Mouse (Mus musculus) kidney, adult 18-20 months (tissue): Measurements from ENCODE around the gene Tbx1.
A peak's percentile ranks its signal among the peaks of the same experiment; 100 is the strongest.

ENCODE experiments used
- DNase-seq: peaks from one replicate; pipeline ENCODE4 v3.0.0; 2021

The Tbx1 gene

DNA sequence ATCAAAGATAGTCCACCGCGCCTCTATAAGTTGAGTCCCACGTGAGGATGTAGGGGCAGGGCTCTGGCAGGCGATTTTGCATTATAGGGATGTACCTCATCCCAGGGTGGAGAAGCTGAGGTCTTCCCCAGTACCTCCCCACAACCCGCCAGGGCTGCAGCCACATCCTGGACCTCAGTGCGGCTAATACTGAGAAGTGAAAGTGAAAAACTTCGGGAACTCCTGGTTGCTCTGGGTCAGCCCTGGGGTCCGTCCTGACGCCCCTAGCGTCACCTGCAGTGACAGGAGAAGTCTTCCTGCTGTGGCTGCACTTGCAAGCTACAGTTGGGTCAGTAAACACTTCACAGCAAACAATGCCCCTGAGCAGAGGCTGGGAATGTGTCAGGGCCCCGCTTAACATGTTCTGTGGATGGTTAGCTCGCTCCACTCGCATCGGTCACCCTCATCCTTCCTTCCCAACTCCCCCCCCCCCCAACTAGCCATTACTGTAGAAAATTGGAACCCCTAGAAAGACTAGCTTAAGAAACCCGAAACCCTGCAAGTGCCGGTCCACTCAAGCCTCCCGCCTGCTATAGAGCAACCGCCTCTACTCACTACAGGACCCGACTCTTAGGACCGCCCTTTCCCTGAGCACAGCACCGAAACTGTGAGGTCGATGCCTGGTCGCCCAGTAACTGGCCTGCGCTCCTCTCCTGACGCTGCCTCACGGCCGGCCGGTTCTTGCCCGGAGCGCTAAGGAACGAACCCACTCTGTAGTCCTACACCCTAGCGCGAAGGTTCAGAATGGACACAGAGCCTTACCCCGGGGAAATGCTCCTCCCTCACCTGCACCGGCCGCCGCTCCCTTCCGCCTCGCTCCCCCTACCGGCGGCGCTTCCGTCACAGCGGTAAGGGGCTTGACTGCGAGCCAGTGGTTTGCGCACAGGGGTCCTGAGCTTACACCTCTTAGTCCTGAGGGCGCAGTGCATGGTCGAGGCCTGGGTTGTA, at the start of gene Tbx1:
TSS of gene Tbx1 (minus strand) at position 868 of the 987 bp plus-strand sequence.
- peak; percentile 43 for DNase-seq

DNA sequence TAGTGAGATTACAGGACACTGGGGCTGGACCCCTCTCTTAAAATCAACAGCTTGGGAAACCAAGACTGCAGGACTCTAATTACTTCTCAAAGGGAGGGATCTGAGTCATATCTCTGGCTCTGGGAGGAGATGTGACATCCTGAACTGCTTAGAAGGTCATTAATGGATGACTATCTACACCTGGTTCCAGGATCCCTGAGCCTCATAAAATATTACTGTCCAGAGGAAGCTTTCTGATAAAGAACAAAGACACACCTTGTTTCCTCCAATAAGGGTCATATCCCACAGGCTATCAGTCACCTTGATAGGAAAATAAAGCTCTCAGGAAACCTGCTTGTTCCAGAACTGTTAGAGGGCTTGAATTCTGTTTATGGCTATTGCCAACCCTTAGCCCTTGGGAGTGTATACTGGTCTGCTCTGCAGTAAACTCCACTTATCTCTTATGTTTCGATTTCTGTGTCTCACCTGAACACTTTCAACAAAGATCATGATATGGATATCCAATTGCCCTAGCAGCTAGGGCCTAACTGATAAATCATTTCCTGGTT, 49.0 kb upstream of the Tbx1 start:
- no peak for DNase-seq

DNA sequence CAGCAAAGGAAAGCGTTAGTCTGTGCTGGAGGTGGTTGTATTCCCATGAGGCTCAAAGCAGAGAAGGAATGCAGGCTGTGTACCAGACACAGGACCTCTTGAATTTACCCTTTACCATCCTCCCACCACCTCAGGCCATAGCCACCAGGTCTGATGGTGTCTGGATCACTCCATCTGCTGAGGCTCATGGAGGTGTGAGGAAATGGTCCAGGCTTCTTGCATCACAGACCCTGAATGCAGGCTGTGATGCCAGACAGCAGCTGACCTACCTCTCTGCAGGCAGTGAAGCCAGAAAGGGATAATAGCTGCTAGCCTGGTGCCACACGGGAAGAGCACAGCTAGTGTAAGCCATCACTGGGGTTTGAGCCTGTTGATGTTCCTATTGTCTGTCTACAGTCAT, 47.9 kb upstream of the Tbx1 start:
- no peak for DNase-seq

DNA sequence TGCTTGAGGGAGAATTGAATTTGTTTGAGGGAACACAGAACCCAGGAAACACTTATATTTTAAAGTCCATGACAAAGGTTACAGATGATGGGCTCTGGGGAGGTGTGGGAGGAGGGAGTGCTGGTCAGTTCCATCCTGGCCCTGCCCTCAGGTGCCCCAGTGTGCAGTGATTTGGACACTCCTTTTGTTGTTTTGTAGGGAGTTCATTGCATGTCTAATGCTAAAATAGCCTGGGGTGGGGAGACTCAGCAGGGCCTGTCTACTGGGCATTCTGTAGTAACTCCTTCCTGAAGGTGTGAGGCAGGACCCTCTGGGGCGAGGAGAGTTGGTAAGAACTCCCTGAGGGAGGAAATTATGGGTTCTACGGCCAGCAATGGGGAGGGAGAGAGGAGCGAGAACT, 46.3 kb upstream of the Tbx1 start:
- DNase-seq: no peak

DNA sequence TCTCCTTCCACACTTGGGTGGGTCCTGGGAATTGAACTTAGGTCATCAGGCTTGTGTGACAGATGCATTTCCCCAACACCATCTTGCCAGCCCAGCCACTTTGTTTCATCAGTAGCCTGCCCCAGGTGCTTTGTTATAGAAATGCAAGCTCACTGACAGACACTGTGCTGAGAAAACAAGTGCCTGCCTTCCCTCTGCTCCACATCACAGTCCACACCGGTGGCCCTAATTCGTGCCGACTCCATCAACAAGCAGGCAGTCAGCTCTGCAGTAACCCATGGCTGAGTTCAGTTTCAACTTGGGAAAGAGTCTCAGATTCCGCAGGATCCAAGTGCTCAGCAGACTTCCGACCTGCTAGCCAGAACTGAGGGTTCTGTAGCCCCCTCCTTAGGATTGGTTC, 45.9 kb upstream of the Tbx1 start:
- DNase-seq: no peak

DNA sequence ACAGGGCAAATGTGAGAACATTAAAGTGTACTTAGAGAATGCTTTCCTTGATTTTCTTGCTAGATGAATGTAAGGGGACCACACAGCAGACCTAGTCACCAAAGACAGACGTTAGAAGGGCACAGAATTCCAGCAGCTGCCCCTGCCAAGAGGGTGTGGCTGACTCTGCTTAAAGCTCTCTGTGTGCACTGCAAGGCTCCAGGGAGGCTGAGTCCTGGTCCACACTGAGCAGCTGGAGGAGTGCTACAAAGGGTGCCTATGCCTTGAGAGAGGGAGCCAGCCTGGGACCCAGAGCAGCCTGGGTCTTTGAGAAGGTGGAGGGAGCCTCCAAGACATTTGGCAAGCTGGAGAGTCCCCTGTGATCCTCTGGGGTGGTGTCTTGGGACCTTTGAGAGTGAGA, 42.9 kb upstream of the Tbx1 start:
- no peak for DNase-seq

DNA sequence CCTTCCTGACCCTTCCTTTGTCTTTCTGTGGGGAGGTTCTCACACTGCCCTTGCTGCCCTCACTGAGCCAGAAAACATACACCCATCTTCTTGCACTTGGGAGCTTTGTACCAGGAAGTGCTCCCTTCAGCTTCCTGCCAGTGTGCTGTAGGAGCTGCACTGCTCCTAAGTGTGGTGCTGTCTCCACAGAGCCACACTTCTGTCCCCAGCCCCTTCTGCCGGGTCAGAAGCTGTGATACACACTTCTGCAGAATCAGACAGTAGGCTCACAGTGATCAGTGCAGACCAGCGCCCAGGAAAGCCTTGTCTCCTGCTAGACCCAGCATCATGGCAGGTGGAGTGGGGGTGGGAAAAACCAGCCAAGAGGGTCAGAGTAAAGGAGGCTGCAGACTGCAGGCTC, 42.3 kb upstream of the Tbx1 start:
- DNase-seq: no peak

DNA sequence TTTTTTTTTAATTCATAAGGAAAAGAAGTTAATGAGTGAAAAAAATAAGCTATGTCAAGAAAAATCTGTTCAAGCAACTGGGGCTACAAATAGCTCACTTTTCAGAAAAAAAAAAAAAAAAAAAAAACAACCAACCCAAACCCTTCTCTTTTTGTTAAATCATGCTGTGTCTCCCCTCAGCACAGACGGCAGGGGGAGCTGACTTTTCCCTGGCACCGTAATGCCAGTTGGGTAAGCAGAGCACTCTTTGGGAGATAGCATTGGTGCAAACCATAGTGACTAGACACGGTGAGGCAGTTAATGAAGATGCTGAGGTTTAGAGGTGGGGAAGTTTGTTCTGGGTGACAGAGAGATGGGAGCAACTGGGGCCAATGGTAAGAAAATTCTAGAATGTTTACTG, 41.6 kb upstream of the Tbx1 start:
- DNase-seq: no peak

DNA sequence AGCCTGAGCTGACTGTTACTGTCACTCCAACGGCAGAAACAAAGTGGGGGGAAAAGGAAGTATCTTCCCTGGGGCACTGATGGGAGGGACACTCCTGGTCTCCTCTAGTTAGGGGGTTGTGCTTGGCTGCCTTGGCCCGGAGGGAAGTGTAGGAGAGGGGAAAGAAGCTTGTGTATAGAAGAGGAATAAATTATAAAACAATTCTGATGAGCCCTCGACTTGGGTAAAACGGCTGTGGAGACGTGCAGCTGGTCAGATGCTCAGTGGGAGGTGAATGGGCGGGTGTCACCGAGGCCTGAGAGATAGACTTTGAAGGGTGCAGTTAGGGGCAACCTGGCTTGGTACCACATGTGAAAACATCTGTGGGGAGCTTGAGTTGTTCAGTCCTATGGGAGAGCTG, 40.7 kb upstream of the Tbx1 start:
- DNase-seq: no peak

DNA sequence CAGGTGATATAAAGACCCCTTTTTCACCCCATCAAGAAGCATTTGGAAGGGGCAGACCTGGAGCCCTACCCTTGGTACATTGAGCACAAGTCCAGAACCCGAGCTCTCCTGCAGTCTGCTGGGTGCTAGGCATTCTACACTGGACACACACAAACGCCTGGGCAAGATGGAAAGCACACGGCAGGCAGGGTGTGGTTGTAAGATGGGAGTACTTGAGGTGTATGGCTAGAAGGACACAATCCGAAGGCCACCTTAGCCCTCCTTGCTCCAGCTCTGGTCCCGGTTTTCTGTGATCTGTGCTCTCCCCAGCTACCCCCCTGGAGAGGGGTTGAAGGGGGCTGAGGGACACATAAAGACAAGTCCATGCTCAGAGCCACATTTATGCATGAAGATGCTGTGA, 39.8 kb upstream of the Tbx1 start:
- DNase-seq: no peak

DNA sequence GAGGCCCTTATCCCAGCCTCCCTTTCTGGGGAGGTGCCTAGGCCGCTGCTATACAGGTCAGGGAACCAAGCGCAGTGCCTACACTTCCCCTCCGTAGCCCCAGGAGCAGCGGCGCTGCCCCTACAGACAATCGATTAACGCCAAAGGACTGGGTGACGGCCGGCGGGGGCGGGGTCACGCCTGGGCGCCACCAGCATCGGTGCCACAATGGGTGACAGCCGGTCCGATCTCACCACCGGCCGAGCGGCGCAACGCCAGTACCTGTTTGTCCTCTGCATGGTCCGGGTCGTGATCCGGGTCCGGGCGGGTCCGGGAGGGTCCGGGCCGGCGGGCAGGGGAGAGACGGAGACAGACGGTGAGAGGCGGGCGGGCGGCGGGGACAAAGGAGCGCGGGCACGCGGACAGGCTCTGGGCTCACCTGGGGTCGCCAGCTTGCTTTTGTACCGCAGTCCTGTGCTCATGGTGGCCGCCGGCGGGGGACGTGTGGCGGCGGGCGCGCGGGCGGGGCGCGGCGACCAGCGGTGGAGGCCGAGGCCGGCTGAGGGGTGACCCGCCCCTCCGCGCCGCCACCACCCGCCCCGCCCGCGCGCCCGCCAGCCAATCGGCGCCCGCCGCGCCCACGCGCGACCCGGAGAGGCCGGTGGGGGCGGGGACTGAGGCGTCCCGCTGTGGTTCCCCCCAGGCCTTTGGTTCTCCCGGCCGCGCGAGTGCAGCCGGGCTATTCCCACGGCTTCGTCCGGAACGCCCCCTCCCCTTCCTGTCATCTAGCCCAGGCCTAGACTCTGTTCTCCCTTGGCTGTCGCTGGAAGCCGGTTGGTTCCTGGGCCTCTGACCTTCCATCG, 39.1 kb upstream of the Tbx1 start, which contains the start of gene Sept5:
TSS of gene Sept5 (minus strand) at position 565 of the 842 bp plus-strand sequence.
- peak; percentile 51 for DNase-seq

DNA sequence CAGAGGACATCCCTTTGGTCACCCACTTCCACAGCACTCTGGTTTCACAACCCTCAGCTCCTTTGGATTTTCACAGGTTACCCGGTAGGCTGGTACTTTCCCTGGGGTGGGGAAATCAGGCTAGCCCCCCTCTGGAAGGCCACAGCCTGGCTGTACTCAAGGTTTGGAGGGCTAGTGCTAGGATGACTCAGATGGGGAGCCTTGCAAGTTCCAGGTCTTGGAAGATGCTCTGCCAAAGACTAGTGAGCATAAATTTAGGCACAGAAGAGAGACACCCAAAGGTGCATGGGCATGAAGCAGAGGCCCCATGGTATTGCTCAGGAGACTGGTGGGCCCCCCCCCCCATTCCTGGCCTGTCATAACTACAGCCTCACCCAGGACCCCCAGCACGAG, 38.5 kb upstream of the Tbx1 start:
- DNase-seq: no peak

DNA sequence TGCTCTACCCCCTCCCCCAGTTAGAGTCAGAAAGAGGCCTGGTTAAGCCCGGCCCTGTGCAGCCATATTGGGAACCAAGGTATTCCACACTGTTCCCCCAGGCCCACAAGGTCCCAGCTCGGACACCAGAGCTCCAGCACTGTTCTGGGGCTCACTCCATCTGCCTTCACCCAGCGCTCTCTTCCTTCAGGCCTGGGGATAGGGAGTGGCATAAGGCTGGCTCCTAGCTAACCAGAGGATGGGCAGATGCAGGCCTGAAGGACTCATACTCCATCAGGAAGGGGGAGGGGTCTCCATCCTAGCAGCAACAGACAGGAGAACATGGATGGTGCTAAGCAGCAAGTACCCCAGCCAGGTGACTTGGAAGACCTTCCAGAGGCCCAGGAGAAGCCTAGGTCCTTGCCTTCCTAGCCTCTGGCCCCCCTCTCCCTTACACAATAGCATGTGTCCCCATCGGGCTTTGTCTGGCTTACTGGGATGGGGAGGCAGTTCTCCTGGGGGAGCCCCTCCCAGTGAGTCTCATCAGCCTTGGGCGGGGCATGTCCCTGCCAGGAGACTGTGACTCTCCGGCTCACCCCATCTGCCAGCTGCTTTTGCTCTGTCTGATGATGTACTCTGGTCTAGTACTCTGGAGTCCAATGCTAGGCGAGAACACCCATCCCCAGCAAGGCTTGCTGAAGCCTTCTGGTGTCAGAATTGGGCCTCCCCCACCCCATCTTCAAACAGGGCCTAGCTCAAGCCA, 37.9 kb upstream of the Tbx1 start:
- no peak for DNase-seq

DNA sequence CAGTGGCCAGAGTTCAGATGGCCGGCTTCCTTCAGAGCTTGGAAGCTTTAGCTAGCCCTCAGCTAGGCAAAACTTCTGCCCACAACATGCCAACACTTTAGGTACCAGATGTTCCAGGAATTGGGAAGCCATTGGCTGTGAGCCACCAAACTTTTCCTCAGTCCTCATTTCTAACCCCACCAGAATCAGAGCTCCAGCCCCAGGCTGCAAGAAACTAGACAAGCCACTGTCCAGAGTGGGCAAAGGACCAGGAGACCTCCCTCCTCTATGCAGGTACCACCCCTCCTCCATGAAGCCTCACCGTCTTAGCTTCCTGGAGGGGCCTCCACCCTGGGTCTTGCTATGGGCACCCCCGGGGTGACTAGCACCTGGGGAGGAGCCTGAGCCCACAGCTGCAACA, 36.7 kb upstream of the Tbx1 start:
- no peak for DNase-seq

DNA sequence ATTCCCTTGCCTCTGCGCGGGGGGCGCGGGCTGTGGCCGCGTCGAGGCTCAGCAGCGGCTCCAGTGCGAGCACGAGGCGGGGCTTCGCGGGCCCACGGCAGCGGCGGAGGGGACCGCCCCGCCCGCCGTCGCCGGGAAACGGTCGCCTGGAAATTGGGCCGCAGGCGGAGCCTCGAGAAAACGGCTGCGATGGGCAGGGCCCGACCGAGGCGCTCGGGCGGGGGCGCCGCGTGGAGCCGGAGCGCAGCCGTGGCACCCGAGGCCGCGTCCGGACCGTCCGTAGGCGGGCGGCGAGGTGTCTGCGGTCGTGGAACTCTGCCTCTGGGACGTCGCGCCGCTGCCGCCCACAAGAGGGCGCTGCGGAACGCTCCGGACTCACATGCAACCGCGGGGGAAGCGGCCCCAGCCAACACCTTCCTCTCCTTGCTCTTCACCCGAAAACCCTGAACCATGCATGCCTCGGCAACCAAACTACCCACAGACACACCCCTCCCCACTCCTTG, 36.0 kb upstream of the Tbx1 start, which contains the start of gene Gm49601:
TSS of gene Gm49601 (minus strand) at position 52 of the 503 bp plus-strand sequence.
- peak; percentile 83 for DNase-seq

DNA sequence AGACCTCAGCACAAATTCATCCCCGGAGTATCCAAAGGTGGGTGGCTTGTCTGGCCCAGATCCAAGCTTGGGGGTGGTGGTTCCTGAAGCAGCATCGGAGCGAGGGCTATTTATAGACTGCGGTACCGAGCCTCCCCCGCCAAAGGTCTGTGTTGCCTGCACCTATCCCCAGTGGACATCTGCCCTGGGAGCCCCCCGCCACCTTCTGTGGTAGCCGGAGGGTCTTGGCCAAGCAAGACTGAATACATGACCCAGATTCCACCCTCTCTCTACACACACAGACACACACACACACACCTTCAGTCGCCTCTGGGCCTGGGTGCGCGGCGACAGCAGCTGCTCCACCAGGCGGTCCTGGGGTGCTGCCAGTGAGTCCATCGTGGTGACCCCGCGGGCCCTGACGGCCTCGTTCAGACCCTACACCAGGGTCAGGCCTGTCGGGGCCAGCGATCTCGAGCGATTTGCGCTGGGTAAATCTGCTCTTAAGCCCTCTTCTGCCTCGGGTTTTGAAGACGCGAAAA, 35.4 kb upstream of the Tbx1 start:
- no peak for DNase-seq

DNA sequence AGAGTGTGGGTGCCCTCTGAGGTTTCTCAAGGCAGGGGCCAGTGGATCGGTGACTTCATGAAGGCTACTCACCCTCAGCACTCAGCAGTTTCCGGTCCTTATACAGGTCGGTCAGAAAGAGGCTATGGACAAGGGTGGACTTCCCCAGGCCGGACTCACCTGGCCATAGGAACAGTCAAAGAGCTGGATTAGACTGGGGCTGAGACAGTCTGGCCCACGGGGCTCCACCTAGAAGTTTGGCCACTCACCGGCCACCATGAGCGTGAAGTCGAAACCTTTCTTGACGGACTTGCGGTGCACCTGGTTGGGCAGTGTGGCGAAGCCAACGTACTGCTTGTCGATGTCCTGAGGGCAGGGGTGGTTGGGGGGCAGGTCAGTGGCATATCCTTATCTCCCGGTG, 34.6 kb upstream of the Tbx1 start:
- no peak for DNase-seq

DNA sequence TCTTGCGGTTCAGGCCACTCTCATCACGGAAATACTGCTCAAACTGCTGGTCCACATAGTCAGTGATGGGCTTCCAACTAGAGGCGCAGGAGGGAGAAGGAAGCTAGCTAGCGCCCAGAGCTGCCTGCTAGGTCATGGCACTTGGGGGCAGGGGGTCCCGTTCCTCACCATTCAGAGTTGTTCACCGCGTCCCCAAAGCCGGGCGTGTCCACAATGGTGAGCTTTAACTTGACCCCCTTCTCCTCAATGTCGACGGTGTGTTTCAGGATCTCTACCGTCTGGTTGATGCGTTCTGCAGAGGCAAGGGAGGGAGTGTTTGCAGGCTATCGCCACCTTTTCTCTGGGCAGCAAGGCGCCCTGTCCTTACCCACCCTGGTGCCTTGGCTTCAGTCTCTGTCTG, 34.2 kb upstream of the Tbx1 start:
- DNase-seq: no peak

DNA sequence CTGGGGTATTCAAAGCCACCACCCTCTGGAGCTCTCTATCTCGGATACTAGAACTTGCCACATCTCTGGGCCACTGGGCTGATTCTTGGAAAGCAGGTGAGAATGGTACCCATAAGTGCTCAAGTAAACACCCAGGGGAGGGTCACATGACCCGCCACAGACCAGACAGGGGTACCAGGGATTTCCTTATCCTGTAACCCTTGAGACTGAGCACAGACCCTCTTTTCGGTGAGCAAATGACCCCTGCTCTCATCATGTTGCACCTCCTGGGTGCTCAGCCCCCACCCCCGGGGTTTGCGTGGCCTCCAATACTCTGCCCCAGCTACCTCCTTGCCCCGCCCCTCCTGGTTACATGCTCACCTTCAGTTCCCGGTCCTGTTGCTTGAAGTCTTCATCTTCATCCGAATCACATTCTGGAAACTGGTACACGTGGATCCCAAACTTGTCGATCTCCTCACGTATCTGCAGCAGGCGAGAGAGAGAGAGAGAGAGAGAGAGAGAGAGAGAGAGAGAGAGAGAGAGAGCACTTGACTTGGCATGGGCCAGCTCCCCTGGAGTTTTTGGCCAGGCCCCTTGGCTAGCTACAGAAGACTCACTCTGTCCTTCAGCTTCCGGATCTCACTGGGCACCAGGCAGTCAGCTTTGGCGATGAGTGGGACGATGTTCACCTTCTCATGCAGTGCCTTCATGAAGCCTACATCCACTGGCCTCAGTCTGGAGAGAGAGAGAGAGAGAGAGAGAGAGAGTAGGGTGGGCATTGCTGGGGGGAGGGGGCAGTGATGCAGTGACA, 33.5 kb upstream of the Tbx1 start:
- DNase-seq: no peak

DNA sequence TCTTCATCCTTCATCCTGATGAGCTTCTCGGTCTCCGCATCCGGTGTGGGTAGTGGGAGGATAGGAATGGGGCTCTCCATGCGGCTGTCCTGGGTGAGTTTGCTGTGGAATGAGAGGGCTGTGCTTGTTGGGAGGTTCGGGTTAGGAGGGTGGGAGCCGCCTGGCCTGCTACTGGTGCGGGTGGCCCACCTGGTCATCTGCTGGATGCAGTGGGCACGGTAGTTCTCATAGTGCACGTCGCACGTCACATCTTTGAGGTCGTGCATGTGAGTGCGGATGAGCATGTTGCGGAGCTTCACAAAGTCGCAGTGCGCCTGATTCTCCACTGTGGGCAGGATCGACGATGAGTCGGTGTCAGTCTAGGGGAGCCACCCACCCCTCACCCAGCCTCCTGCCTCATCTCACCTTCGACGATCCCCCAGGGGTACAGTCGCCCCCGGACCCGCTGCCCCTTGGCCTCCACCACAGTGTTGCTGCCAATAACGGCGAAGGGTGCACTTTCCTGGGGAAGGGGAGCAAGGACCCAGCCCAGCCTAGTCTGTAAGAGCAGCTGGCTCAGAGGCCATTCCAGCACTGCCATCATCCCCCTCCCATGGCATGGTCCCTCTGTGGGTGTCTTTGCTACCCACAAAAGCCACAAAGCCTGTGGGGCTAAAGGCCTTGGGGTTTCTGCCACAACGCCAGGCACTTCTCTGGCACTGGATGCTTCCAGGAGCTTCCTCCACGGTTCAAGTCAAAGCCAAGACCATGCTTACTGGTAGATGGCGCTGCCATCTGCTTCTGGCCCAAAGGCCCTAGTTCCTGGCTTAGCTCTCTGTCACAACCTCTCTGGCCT, 32.7 kb upstream of the Tbx1 start:
- DNase-seq: no peak
